Mouse (Mus musculus): Measurements from ENCODE around the gene Rfc3. TPM values are rescaled to one million over a fixed set of nuclear protein-coding genes. Genes with fewer than 3 reads are reported as not detected.

Rfc3 gene
- polyA plus RNA-seq, 1 experiment: 10.9 TPM

GRCm38 (mm10) chr5:151642102-151642501, 8.9 kb downstream of the Rfc3 start:
- H3K27me3 ChIP-seq (ENCODE audit: control insufficient read depth, insufficient read depth, low read length): no peaks in the 10 kb centered on the region
- H3K27ac ChIP-seq (ENCODE audit: control insufficient read depth, insufficient read depth, low read depth, low read length): no peak overlapping the region
- no peaks in the 10 kb centered on the region for H3K4me1 ChIP-seq (ENCODE audit: control insufficient read depth, insufficient read depth, low read length)
- no peaks in the 10 kb centered on the region; the same call in none of the 2 replicates for H3K36me3 ChIP-seq (ENCODE audit: control insufficient read depth, insufficient read depth, low read length)
- H3K4me3 ChIP-seq (ENCODE audit: control insufficient read depth, low read depth, low read length): no peak overlapping the region
- TF ChIP-seq POLR2A (IDR thresholded peaks at IDR 0.05; ENCODE audit: control insufficient read depth, low read depth, low read length) (no peak), CTCF (IDR thresholded peaks at IDR 0.05; ENCODE audit: control insufficient read depth, insufficient read depth, insufficient replicate concordance, low read depth, low read length) (no peak)

DNA sequence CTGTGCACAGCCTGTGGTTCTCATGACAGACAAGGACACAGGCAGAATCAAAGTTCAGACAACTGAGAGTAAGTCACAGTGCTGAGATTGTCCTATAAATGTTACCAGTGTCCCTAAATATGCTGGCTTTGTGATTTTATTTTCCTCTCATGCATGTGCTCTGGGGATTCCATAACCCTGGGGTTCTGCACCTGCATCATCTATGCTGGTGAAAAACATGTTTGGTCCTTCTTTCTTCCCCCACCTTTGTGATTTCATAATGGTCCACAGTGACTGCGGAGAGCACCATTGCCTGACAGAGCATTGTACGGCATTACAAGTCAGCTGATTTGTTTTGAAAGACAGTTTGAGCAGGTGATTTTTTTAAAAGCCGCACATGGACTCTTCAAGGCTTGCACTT, 45.1 kb downstream of the Rfc3 start, which contains the start of gene Vmn2r18:
Vmn2r18 (minus strand) TSS at position 101 of the 400 bp plus-strand sequence.
- Histone ChIP-seq H3K4me1 (ENCODE audit: control insufficient read depth, insufficient read depth, low read length) (no peaks in the 10 kb centered on the region), H3K27me3 (ENCODE audit: control insufficient read depth, insufficient read depth, low read length) (no peaks in the 10 kb centered on the region), H3K27ac (ENCODE audit: control insufficient read depth, insufficient read depth, low read depth, low read length) (no peak within 1 kb of the TSS), H3K4me3 (ENCODE audit: control insufficient read depth, low read depth, low read length) (no peak within 1 kb of the TSS), H3K36me3 (ENCODE audit: control insufficient read depth, insufficient read depth, low read length) (no peaks in the 10 kb centered on the region)
- TF ChIP-seq POLR2A (IDR thresholded peaks at IDR 0.05; ENCODE audit: control insufficient read depth, low read depth, low read length) (no peak), CTCF (IDR thresholded peaks at IDR 0.05; ENCODE audit: control insufficient read depth, insufficient read depth, insufficient replicate concordance, low read depth, low read length) (no peak)

- H3K4me3 ChIP-seq (ENCODE audit: control insufficient read depth, low read depth, low read length): no peak overlapping the region
- H3K27ac ChIP-seq (ENCODE audit: control insufficient read depth, insufficient read depth, low read depth, low read length): no peak overlapping the region
- TF ChIP-seq POLR2A (IDR thresholded peaks at IDR 0.05; ENCODE audit: control insufficient read depth, low read depth, low read length) (no peak), CTCF (IDR thresholded peaks at IDR 0.05; ENCODE audit: control insufficient read depth, insufficient read depth, insufficient replicate concordance, low read depth, low read length) (no peak)
- H3K4me1 ChIP-seq (ENCODE audit: control insufficient read depth, insufficient read depth, low read length): no peaks in the 10 kb centered on the region
- H3K27me3 ChIP-seq (ENCODE audit: control insufficient read depth, insufficient read depth, low read length): no peaks in the 10 kb centered on the region
- no peaks in the 10 kb centered on the region for H3K36me3 ChIP-seq (ENCODE audit: control insufficient read depth, insufficient read depth, low read length)
Observed at GRCm38 (mm10) chr5:151601696-151602095, 49.3 kb downstream of the Rfc3 start.

Other genes starting within 250 kb of the Rfc3 start
- not detected in 2 replicates for gene Gm42906, start 223.1 kb downstream of the Rfc3 start, polyA plus RNA-seq (2012; rRNA removed)
- gene Vmn2r18, start 45.2 kb downstream of the Rfc3 start, polyA plus RNA-seq (2012; rRNA removed): 0.20 and 0.23 TPM in 2 replicates